Mouse (Mus musculus): ENCODE data around the gene Fkbp5. TPM values are rescaled to one million over a fixed set of nuclear protein-coding genes. Genes with fewer than 3 reads are reported as not detected.

The Fkbp5 gene
- total RNA-seq, 2 experiments from 2014 or later: 12.8 to 25.9 TPM

- no peak for ATAC-seq (ENCODE audit: poor library complexity, severe bottlenecking)
These were observed 49.6 kb downstream of the Fkbp5 start for GRCm38 (mm10) chr17:28467749-28468148.

DNA sequence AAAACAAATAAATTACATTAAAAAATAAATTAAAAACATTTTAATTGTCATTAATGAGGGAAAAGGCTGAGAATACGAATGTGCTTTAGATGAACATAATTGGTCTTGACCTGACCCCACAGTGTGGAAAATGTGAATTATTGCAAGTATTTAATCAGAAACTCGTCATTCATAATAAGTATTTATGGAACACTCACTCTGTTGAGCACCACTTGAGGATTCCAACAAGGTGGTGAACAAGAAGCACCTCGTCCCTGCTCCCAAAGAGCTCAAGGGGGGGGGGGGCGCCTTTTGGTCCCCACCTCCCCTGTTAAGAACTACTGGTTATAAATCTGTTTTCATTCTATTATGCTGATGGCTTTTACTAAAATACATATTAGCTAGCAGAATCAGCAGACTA, 51.4 kb downstream of the Fkbp5 start:
- no peak for ATAC-seq (ENCODE audit: poor library complexity, severe bottlenecking)

GRCm38 (mm10) chr17:28463701-28464443, 53.5 kb downstream of the Fkbp5 start:
- no peak for ATAC-seq (ENCODE audit: poor library complexity, severe bottlenecking)

DNA sequence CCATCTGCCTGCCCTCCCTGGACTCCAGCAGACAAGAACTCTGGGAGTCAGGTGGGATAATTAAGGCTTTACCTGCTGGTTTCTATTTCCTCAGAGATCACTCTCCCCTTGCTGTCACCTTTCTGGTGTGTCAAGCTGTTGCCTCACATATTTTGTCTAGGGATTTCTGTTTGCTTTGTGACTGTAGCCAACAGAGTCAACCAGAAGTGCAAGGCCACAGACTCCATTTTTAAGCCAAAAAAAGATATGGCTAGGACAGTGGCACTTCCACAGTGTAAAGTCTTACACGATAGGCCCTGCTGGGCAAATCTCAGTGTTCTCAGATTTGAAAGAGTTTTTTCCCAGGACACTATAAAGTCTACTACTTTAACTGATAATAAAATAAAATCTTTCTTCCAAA, 56.9 kb downstream of the Fkbp5 start:
- ATAC-seq (ENCODE audit: poor library complexity, severe bottlenecking): no peak

GRCm38 (mm10) chr17:28455098-28455497, 62.2 kb downstream of the Fkbp5 start:
- no peak for ATAC-seq (ENCODE audit: poor library complexity, severe bottlenecking)

GRCm38 (mm10) chr17:28452889-28453288, 64.4 kb downstream of the Fkbp5 start:
- no peak for ATAC-seq (ENCODE audit: poor library complexity, severe bottlenecking)

- no peak for ATAC-seq (ENCODE audit: poor library complexity, severe bottlenecking)
These were observed 65.4 kb downstream of the Fkbp5 start for GRCm38 (mm10) chr17:28451914-28452313.

DNA sequence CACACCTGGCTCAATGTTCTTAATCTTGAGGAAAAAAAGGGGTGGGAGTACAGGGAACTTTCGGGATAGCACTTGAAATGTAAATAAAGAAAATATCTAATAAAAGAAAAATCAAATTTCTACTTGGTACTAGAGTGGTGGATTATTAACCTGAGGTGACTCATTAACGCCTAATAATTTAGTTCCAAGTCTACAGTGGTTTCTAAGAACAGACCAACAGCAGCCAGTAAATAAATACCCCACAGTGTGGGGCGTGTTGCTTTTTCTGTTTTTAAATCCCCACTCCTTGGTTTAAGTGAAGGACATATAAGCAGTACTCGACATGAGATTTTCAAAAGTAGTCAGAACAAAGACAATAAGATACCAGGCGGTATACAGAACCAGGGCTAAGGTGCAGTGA, 65.8 kb downstream of the Fkbp5 start:
- no peak for ATAC-seq (ENCODE audit: poor library complexity, severe bottlenecking)

- ATAC-seq (ENCODE audit: poor library complexity, severe bottlenecking): no peak
These were observed 69.1 kb downstream of the Fkbp5 start for GRCm38 (mm10) chr17:28448225-28448624.

DNA sequence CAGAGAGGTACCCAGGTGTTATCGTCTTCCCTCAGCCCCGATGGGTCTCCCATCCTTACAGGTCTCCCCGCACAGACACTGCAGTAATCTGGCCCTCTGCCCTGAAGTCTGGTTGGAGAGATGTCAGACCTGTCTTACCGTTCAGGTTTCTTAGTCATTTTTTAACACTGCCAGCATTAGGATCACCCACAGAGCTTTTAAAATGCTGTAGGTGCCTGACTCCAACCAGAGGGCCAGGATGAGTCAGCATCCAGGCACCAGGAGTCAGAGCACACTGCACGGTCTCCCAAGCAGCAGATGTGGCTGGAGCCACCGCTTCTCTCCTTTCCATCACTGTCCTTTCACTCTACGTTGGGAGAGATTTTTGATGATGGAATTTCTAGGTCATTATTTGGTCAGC, 69.5 kb downstream of the Fkbp5 start:
- no peak for ATAC-seq (ENCODE audit: poor library complexity, severe bottlenecking)

- no peak for ATAC-seq (ENCODE audit: poor library complexity, severe bottlenecking)
These were observed 70.5 kb downstream of the Fkbp5 start for GRCm38 (mm10) chr17:28446820-28447168.

DNA sequence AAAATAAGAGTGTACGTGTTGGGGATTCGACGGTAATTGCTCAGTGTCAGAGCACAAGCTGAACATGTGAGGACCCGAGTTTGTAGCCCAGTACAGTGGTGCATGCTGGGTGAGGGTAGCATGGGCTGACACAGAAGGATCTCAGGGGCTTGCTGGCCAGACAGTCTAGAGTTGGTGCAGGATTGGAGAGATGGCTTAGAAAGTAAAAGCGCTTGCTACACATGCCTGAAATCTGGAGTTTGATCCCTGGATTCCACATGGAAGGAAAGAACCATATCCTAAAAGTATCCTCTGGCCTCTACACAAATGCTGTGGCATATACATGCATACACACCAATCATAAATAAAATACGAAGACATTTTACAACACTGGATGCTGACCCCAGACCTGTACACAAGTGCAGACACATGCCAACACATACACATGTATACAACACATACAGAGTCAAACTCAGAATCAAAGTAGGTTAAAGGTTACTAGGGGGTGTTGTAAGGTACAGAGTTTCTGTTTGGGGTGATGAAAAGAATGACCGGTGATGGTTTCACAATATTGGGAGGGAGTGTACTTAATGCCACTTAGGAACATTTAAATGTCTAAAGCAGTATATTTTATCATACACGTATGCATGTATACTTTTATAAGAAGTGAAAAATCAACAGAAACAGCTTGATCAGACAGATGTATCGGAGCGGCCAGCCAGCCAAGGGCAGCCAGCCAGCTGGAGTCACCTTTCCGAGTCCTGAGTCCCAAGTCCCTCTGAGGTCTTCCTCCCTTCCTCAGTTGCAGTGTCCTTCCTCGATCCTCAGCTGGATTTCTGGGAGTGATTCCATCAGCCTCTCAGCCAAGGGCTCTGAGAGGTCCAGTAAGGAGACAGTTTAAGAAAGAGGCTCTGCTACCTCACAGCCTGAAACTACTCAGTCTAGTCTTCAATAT, 71.2 kb downstream of the Fkbp5 start:
- no peak for ATAC-seq (ENCODE audit: poor library complexity, severe bottlenecking)

GRCm38 (mm10) chr17:28442661-28443060, 74.7 kb downstream of the Fkbp5 start:
- ATAC-seq (ENCODE audit: poor library complexity, severe bottlenecking): peak; percentile 64; the same call in 1 of the 2 replicates

DNA sequence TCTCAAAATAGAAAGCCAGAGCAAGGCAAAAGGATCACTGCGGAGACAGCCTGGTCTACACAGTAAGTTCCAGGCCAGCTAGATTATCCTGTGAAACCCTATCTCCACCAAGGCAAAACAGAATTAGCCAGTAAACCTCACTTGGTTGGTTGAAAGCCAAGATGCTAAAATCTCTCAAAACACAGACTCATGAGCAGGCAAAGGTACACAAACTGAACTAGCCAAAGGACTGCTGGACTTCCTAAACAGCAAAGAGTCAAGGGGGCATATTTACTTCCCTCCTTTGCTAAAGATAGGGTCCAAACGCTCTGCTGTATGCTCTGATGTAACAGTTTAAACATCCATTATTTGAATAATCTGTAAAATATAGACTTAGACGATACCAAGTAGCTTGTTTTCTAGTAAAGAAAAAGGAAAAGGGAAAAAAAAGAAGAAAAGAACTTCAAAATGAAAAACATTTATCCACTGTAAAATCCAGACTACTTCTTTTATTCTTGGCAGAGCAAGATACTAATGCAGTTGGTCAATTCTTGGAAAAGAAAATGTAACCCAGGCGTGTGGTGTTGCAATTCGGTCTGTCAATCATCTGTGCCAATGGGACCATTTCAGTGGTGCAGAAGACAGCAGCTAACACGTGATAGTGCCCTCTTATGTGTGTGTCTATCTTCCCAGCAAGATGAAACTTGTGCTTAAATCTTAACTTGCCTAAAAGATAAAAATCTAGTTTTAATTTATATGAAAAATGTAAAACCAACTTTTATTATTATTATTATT, 78.8 kb downstream of the Fkbp5 start:
- ATAC-seq (ENCODE audit: poor library complexity, severe bottlenecking): no peak

GRCm38 (mm10) chr17:28437938-28438337, 79.4 kb downstream of the Fkbp5 start:
- ATAC-seq (ENCODE audit: poor library complexity, severe bottlenecking): no peak

GRCm38 (mm10) chr17:28434921-28435485, 82.3 kb downstream of the Fkbp5 start:
- peak; percentile 65 for ATAC-seq (ENCODE audit: poor library complexity, severe bottlenecking)

DNA sequence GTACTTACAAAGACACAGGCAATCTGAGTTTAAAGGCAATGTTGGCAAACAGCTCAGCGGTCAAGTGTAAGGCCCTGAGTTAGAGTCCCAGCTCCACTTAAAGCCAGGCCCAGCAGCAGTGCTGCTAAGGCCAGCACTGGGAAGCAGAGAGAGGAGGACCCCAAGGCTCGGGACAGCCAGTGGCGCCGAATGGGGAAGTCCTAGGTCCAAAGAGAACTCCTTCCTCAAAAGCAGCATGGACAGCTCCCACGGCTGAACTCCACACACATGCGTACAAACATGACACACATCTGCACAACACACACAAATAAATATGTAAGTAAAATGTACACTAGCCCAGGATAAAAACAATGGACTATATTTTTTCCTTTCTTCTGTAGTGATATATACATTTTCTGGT, 84.3 kb downstream of the Fkbp5 start:
- ATAC-seq (ENCODE audit: poor library complexity, severe bottlenecking): peak; percentile 75

GRCm38 (mm10) chr17:28431931-28432335, 85.4 kb downstream of the Fkbp5 start:
- ATAC-seq (ENCODE audit: poor library complexity, severe bottlenecking): peak; percentile 79

GRCm38 (mm10) chr17:28431038-28431437, 86.3 kb downstream of the Fkbp5 start:
- no peak for ATAC-seq (ENCODE audit: poor library complexity, severe bottlenecking)

DNA sequence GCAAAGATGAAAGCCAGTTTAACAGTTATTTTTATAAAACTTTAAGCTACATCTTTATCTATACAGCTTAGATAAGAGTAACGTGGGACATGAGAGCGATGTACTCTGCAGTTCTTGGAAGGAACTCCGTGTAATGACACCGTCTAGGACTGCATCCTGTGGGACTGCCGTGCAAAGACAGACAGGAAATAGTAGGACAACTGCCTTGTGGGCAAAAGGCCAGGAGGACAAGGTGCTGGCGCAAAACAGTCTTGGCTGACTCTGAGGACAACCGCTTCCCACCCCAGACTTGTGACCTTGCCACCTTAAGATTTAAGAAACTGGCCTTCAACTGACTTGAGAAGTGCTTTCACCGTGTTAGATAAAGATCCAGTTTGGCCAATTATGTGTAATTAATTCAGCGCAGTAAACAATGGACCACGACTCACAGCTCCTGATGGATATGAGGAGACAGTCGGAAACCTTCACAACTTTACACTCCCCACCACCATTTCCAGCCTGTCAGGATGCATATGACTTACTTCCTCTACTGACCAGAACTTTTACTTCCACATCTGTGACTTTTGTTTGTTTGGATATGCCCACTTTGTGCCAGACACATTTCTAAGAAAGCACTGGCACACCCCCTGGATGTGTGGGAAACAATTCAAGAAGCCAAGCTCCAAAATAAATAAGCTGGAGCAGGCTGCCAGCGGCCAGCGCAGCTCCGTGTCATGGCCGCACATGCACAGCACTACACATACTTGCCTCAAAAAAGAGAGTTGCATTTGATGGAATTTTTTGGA, 88.7 kb downstream of the Fkbp5 start:
- ATAC-seq (ENCODE audit: poor library complexity, severe bottlenecking): no peak

Data from megakaryocyte, adult 5-6 weeks (primary cell).